Mouse (Mus musculus) heart, embryonic 11.5 days (tissue): ENCODE data around the gene Tmem123. TPM values are rescaled to one million over a fixed set of nuclear protein-coding genes. Genes with fewer than 3 reads are reported as not detected.

Experiments
- ATAC-seq: fragments of 200-750 bp; cut with Nextera tagmentation; replicated peaks from 2 replicates; pipeline ENCODE4 v1.8.0; 2017; ENCODE audit warnings: moderate library complexity; ENCODE audit not compliant: insufficient number of reproducible peaks, low FRiP score, low TSS enrichment
- H3K27ac ChIP-seq: fragments of 300-500 bp; sonication (generic); 2 replicates; pipeline ENCODE4 v1.5.1; 2014; ENCODE audit warnings: mild to moderate bottlenecking, low read depth, low read length
- H3K27me3 ChIP-seq: fragments of 300-500 bp; sonication (generic); 2 replicates; pipeline ENCODE4 v1.6.1; 2014; ENCODE audit warnings: mild to moderate bottlenecking, low read length, mixed read lengths; ENCODE audit not compliant: control insufficient read depth, insufficient read depth
- H3K36me3 ChIP-seq: fragments of 300-500 bp; sonication (generic); 2 replicates; pipeline ENCODE4 v1.6.1; 2014; ENCODE audit warnings: mild to moderate bottlenecking, low read length, moderate library complexity, mixed read lengths; ENCODE audit not compliant: control insufficient read depth, insufficient read depth
- H3K4me1 ChIP-seq: fragments of 300-500 bp; sonication (generic); 2 replicates; pipeline ENCODE4 v1.6.1; 2014; ENCODE audit warnings: low read length; ENCODE audit not compliant: control insufficient read depth, insufficient read depth
- H3K4me2 ChIP-seq: fragments of 300-500 bp; sonication (generic); 2 replicates; pipeline ENCODE4 v1.6.1; 2014; ENCODE audit warnings: mild to moderate bottlenecking, moderate library complexity
- H3K4me3 ChIP-seq: fragments of 300-500 bp; sonication (generic); 2 replicates; pipeline ENCODE4 v1.5.1; 2014; ENCODE audit warnings: low read depth, low read length
- H3K9ac ChIP-seq: fragments of 300-500 bp; sonication (generic); 2 replicates; pipeline ENCODE4 v1.6.1; 2014; ENCODE audit warnings: mild to moderate bottlenecking, low read depth, low read length, moderate library complexity
- H3K9me3 ChIP-seq: fragments of 300-500 bp; sonication (generic); replicated peaks from 2 replicates; pipeline ENCODE4 v1.6.1; 2016; ENCODE audit warnings: low read length; ENCODE audit not compliant: control insufficient read depth
- WGBS: fragments of 180-500 bp; shearing (Covaris S2); extraction: QIAGEN DNeasy Blood & Tissue Kit; methylation state at CpG from one replicate; pipeline ENCODE4 v1.1.7; 2014; ENCODE audit not compliant: insufficient replicate concordance; 5-methylcytosine and 5-hydroxymethylcytosine counted together
- polyA plus RNA-seq: library from polyadenylated mRNA; unstranded; fragments of >200 nt; fragmentation: Nextera tagmentation; extraction: Ambion mirVana; gene quantifications from 2 replicates; pipeline ENCODE4 v1.2.1, GENCODE M21; 2014

Gene Tmem123
- polyA plus RNA-seq, 1 experiment from 2014 or later = 131 TPM

GRCm38 (mm10) chr9:7822758-7823157 is 58.9 kb downstream of the Tmem123 start:
- no peaks in the 10 kb centered on the region for H3K4me1 ChIP-seq
- no peaks in the 10 kb centered on the region for H3K27me3 ChIP-seq
- no peak overlapping the region for H3K4me2 ChIP-seq
- WGBS = 73% methylated on average over 3 of the region's 3 CpGs
- no peak overlapping the region for H3K4me3 ChIP-seq
- H3K27ac ChIP-seq = no peak overlapping the region
- ATAC-seq = no peak
- H3K9ac ChIP-seq = no peak overlapping the region
- no peaks in the 10 kb centered on the region for H3K9me3 ChIP-seq
- peaks cover 16% of the 10 kb centered on the region for H3K36me3 ChIP-seq

GRCm38 (mm10) chr9:7824916-7825315 is 61.1 kb downstream of the Tmem123 start:
- Histone ChIP-seq H3K4me1 (peaks cover 5% of the 10 kb centered on the region), H3K9ac (no peak overlapping the region), H3K27ac (no peak overlapping the region), H3K27me3 (no peaks in the 10 kb centered on the region), H3K4me3 (no peak overlapping the region), H3K36me3 (peaks cover 6% of the 10 kb centered on the region), H3K4me2 (no peak overlapping the region), H3K9me3 (no peaks in the 10 kb centered on the region)
- 87% methylated on average over 5 of the region's 5 CpGs for WGBS
- ATAC-seq = no peak

- Histone ChIP-seq H3K9me3 (no peaks in the 10 kb centered on the region), H3K9ac (no peak overlapping the region), H3K4me1 (peaks cover 5% of the 10 kb centered on the region), H3K36me3 (peaks cover 3% of the 10 kb centered on the region; the same call in 1 of the 2 replicates), H3K4me3 (no peak overlapping the region), H3K27ac (no peak overlapping the region), H3K4me2 (no peak overlapping the region), H3K27me3 (no peaks in the 10 kb centered on the region)
- no peak for ATAC-seq
- WGBS = 95% methylated on average over 4 of the region's 4 CpGs
Measured at GRCm38 (mm10) chr9:7828706-7829105, 64.9 kb downstream of the Tmem123 start.

- Histone ChIP-seq H3K27ac (peak overlapping the region; percentile 46; the same call in 1 of the 2 replicates), H3K4me1 (peaks cover 5% of the 10 kb centered on the region), H3K9me3 (no peaks in the 10 kb centered on the region), H3K9ac (no peak overlapping the region), H3K36me3 (peaks cover 2% of the 10 kb centered on the region; the same call in 1 of the 2 replicates), H3K27me3 (no peaks in the 10 kb centered on the region), H3K4me3 (no peak overlapping the region), H3K4me2 (peak overlapping the region; percentile 31)
- 39% methylated on average over 9 of the region's 9 CpGs for WGBS
- ATAC-seq = peak; percentile 80
Measured at GRCm38 (mm10) chr9:7829531-7830528, 66.0 kb downstream of the Tmem123 start.

- Histone ChIP-seq H3K4me3 (no peak overlapping the region), H3K36me3 (peaks cover 2% of the 10 kb centered on the region; the same call in 1 of the 2 replicates), H3K9me3 (no peaks in the 10 kb centered on the region), H3K27ac (no peak overlapping the region), H3K9ac (no peak overlapping the region), H3K27me3 (no peaks in the 10 kb centered on the region), H3K4me1 (peaks cover 5% of the 10 kb centered on the region), H3K4me2 (peak overlapping the region; percentile 9; the same call in 1 of the 2 replicates)
- no peak for ATAC-seq
- whole genome bisulfite sequencing = 87% methylated on average over 6 of the region's 6 CpGs
Measured at GRCm38 (mm10) chr9:7833421-7833820, 69.6 kb downstream of the Tmem123 start.

GRCm38 (mm10) chr9:7835302-7835701 is 71.5 kb downstream of the Tmem123 start:
- H3K36me3 ChIP-seq = peaks cover 2% of the 10 kb centered on the region; the same call in 1 of the 2 replicates
- H3K9ac ChIP-seq = no peak overlapping the region
- H3K4me2 ChIP-seq = peak overlapping the region; percentile 77; the same call in 1 of the 2 replicates
- ATAC-seq = no peak
- H3K27ac ChIP-seq = no peak overlapping the region
- H3K4me3 ChIP-seq = no peak overlapping the region
- no peaks in the 10 kb centered on the region for H3K9me3 ChIP-seq
- H3K4me1 ChIP-seq = no peaks in the 10 kb centered on the region
- no peaks in the 10 kb centered on the region for H3K27me3 ChIP-seq
- 75% methylated on average over 1 of the region's 1 CpGs for WGBS

- no peaks in the 10 kb centered on the region for H3K4me1 ChIP-seq
- no peaks in the 10 kb centered on the region for H3K27me3 ChIP-seq
- H3K9ac ChIP-seq = peak overlapping the region; percentile 95
- H3K4me3 ChIP-seq = peak overlapping the region; percentile 73
- H3K36me3 ChIP-seq = peaks cover 2% of the 10 kb centered on the region; the same call in 1 of the 2 replicates
- WGBS = under 1% methylated on average over 16 of the region's 16 CpGs
- 0 out of 2 replicates have a peak, but pooled peaks have one; percentile 48 for ATAC-seq
- H3K4me2 ChIP-seq = peak overlapping the region; percentile 77
- peak overlapping the region; percentile 99 for H3K27ac ChIP-seq
- no peaks in the 10 kb centered on the region for H3K9me3 ChIP-seq
Measured at GRCm38 (mm10) chr9:7836331-7836730, 72.5 kb downstream of the Tmem123 start.

GRCm38 (mm10) chr9:7836905-7837805 is 73.3 kb downstream of the Tmem123 start, which contains the start of gene Birc2:
Gene Birc2, minus strand, starts transcription at chr9:7837064.
- H3K36me3 ChIP-seq = peaks cover 2% of the 10 kb centered on the region; the same call in 1 of the 2 replicates
- peak within 1 kb of the TSS; percentile 95 for H3K9ac ChIP-seq
- peak within 1 kb of the TSS; percentile 99 for H3K27ac ChIP-seq
- H3K9me3 ChIP-seq = no peaks in the 10 kb centered on the region
- H3K4me2 ChIP-seq = peak within 1 kb of the TSS; percentile 77
- H3K4me1 ChIP-seq = no peaks in the 10 kb centered on the region
- H3K27me3 ChIP-seq = no peaks in the 10 kb centered on the region
- peak; percentile 97 for ATAC-seq
- under 1% methylated on average over 68 of the region's 68 CpGs for WGBS
- H3K4me3 ChIP-seq = peak within 1 kb of the TSS; percentile 73
